Mouse (Mus musculus) heart, postnatal 36 days (tissue): Measurements from ENCODE around the gene Hist1h1a. TPM values are rescaled to one million over a fixed set of nuclear protein-coding genes. Genes with fewer than 3 reads are reported as not detected.

Source experiments
- DNase-seq, 2 experiments: peaks; one replicate each; pipeline ENCODE4 v3.0.0; 2021 to 2022
- intact Hi-C: fragments of 180-260 bp; cut with DNase I; formaldehyde crosslinking; loops from one replicate; pipeline ENCODE4 v1.15.1; 2025
- microRNA-seq, 2 experiments: library from miRNA; unstranded; fragments of <30 nt; microRNA quantifications; one replicate each; pipeline ENCODE4 v1.2.0; 2021; ENCODE audit warnings: borderline number of aligned reads in 2 of 2
- total RNA-seq, 2 experiments: library from RNA; stranded (reverse); gene quantifications; 2 replicates each; pipeline ENCODE4 v1.2.3; 2021

Hist1h1a gene
- total RNA-seq, 2 experiments from 2014 or later = 7.5 to 8.2 TPM

DNA sequence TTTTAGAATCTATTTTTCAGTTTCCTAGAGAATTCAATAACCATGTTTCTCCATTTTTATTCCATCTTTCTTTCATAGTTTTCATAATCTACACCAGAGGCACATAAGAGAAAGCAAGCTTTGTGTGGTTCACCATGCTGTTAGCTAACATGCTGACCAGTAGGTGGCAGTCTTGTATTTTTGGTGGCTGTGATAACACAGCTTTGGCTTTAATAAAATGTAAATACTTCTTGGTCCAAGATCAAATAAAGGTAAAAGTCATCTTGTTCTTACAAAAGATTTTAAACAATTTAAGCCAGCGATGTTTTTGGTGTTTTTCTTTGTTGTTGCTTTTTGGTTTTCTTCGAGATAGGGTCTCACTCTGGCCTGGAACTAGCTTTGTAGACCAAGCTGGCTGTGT is 29.1 kb downstream of the Hist1h1a start:
- peak; percentile 24 to 35 for DNase-seq
- intact Hi-C loops = loop anchor here (5.0 kb wide), 2 partner anchors 95 to 505 kb away; no protein-coding TSS in a partner anchor

DNA sequence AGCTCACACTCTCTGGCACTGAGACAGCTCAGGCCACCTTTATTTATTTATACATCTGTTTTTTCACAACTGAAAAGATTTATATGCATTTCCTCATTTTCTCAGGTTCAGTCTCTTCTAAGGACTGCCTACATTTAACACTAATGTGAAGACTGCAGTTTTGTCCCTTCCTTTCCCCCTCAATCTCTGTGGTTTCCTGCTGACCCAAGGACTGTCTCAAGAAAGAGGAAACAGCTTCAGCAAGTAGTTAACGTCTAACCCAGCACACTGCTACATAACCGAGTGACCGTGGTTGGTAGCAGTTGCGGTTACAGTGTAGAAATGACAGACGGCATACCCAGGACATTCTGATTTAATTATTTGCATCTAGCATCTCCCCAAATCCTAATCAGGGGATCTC is 35.9 kb downstream of the Hist1h1a start:
- intact Hi-C loops = no loop called here
- DNase-seq = no peak

DNA sequence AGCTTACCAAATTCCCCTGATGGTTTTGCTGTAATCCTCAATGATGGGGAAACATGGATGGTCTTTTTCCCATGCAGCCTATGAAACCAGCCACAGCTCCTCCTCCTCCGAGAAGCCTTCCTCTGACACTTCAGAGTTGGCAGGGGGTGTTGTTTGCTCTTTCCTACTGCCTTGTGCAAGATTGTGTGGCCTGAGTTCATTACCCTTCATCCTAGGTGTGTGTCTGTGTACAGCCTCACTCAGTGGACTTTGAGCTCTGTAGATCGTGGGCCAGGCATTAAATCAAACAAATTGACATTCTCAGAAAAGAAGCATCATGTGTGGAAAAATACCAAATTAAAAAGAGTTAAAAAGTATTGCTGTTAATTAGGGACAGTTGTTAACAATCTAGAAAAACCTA is 41.1 kb downstream of the Hist1h1a start:
- no peak for DNase-seq
- intact Hi-C loops = no loop called here

DNA sequence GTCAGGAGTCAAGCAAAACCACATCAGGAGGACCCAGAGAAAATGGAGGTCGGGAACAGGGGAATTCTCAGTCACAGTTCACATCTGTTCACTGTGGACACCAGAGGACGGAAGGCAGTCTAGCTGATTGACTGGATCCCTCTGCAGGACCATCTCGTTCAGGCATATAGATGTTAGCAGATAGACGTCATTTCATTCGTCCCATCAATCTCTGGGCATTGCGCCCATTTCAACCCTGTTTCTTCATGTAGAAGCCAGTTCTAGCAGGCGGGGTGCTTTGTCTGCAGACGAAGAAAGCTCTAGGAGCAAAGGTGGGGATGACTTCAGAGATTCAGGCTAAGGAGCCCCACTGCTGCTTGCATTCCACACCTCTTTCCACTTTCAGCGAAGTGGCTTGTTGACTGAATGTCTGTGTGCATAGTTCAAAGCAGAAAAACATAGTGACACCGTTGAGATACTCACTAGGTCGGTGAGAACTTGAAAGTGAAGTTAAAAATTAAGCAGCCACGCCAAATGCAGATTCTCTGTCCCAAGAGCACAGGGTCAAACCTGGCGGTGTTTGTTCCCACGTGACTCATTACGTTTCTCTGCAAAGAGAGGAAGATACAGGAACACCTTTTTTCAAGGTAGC is 43.1 kb downstream of the Hist1h1a start, which contains the start of gene Slc17a2:
Gene Slc17a2 (plus strand): TSS at position 572 of the 631 bp plus-strand sequence.
- intact Hi-C loops = no loop called here
- DNase-seq = no peak

Small RNA genes lying within 50 kb of the gene (microRNA-seq; reads per million reads assigned to microRNA genes)
- gene Gm44314 = 0 reads per million in 2 experiments
- gene Gm44484 = 0 reads per million in 2 experiments

Other genes starting within 250 kb of the Hist1h1a start
- 100 to 1,000 TPM; 268 to 283 TPM for gene Hist1h4h, start 232.6 kb upstream of the Hist1h1a start, total RNA-seq
- gene Hist1h2af, start 229.8 kb upstream of the Hist1h1a start, total RNA-seq = 10 to 100 TPM; 14.1 to 19.0 TPM
- 1 to 10 TPM; 2.5 to 4.1 TPM for gene Hist1h3g, start 228.2 kb upstream of the Hist1h1a start, total RNA-seq
- 1 to 10 TPM in 1 of 2 experiments, under 1 TPM in 1; 0.94 to 1.9 TPM for gene Hist1h2bh, start 220.3 kb upstream of the Hist1h1a start, total RNA-seq
- 10 to 100 TPM in 1 of 2 experiments, 1 to 10 TPM in 1; 7.4 to 10.0 TPM for gene Hist1h3f, start 219.6 kb upstream of the Hist1h1a start, total RNA-seq
- 10 to 100 TPM; 37.7 to 40.9 TPM for gene Hist1h4f, start 212.0 kb upstream of the Hist1h1a start, total RNA-seq
- 1 to 10 TPM; 2.2 to 2.3 TPM for gene Hist1h1d, start 210.4 kb upstream of the Hist1h1a start, total RNA-seq
- gene Hist1h3e, start 201.3 kb upstream of the Hist1h1a start, total RNA-seq = 10 to 100 TPM; 21.4 to 23.8 TPM
- 1 to 10 TPM; 2.6 to 3.4 TPM for gene Hist1h2ae, start 192.4 kb upstream of the Hist1h1a start, total RNA-seq
- gene Hist1h2bg, start 192.3 kb upstream of the Hist1h1a start, total RNA-seq = 10 to 100 TPM; 38.1 to 41.0 TPM
- 10 to 100 TPM; 13.1 to 14.6 TPM for gene Hist1h2bf, start 189.5 kb upstream of the Hist1h1a start, total RNA-seq
- 1 to 10 TPM; 2.9 to 4.6 TPM for gene Hist1h2ad, start 189.3 kb upstream of the Hist1h1a start, total RNA-seq
- gene Hist1h3d, start 187.9 kb upstream of the Hist1h1a start, total RNA-seq = 1 to 10 TPM; 3.1 to 4.8 TPM
- 10 to 100 TPM; 61.5 to 67.6 TPM for gene Hist1h4d, start 182.1 kb upstream of the Hist1h1a start, total RNA-seq
- 10 to 100 TPM in 1 of 2 experiments, 1 to 10 TPM in 1; 8.9 to 11.1 TPM for gene Hist1h2be, start 142.5 kb upstream of the Hist1h1a start, total RNA-seq
- gene Hist1h1e, start 141.1 kb upstream of the Hist1h1a start, total RNA-seq = 10 to 100 TPM; 38.1 to 46.3 TPM
- 1 to 10 TPM; 1.6 to 1.8 TPM for gene Hist1h2ac, start 79.7 kb upstream of the Hist1h1a start, total RNA-seq
- gene Hist1h2bc, start 79.5 kb upstream of the Hist1h1a start, total RNA-seq = 10 to 100 TPM; 64.4 to 75.8 TPM
- not detected for gene Hist1h1t, start 67.9 kb upstream of the Hist1h1a start, total RNA-seq
- 10 to 100 TPM; 51.7 to 59.6 TPM for gene Hist1h4c, start 65.2 kb upstream of the Hist1h1a start, total RNA-seq
- gene Hfe, start 52.8 kb upstream of the Hist1h1a start, total RNA-seq = 10 to 100 TPM; 48.4 to 66.6 TPM
- gene Hist1h1c, start 24.9 kb upstream of the Hist1h1a start, total RNA-seq = 100 to 1,000 TPM; 186 to 225 TPM
- gene Hist1h3c, start 18.1 kb upstream of the Hist1h1a start, total RNA-seq = 1 to 10 TPM; 6.5 to 9.3 TPM
- gene Hist1h2bb, start 16.9 kb upstream of the Hist1h1a start, total RNA-seq = 10 to 100 TPM in 1 of 2 experiments, 1 to 10 TPM in 1; 9.8 to 12.0 TPM
- gene Hist1h2ab, start 12.5 kb upstream of the Hist1h1a start, total RNA-seq = 10 to 100 TPM; 11.9 to 16.8 TPM
- 10 to 100 TPM; 20.4 to 22.0 TPM for gene Hist1h3b, start 11.4 kb upstream of the Hist1h1a start, total RNA-seq
- 10 to 100 TPM; 13.8 to 18.3 TPM for gene Hist1h4b, start 6.7 kb upstream of the Hist1h1a start, total RNA-seq
- 10 to 100 TPM; 12.3 to 13.8 TPM for gene Hist1h4a, start 2.4 kb upstream of the Hist1h1a start, total RNA-seq
- 10 to 100 TPM; 16.6 to 17.0 TPM for gene Hist1h3a, start 1.3 kb upstream of the Hist1h1a start, total RNA-seq
- gene Trim38, start 6.2 kb downstream of the Hist1h1a start, total RNA-seq = not detected
- gene Slc17a2, start 43.3 kb downstream of the Hist1h1a start, total RNA-seq = not detected
- gene Slc17a3, start 75.8 kb downstream of the Hist1h1a start, total RNA-seq = not detected
- not detected for gene Slc17a1, start 104.1 kb downstream of the Hist1h1a start, total RNA-seq
- not detected for gene Slc17a4, start 151.3 kb downstream of the Hist1h1a start, total RNA-seq
- gene Hist1h2ba, start 170.5 kb downstream of the Hist1h1a start, total RNA-seq = not detected
- gene Hist1h2aa, start 170.8 kb downstream of the Hist1h1a start, total RNA-seq = not detected
- not detected for gene Scgn, start 227.5 kb downstream of the Hist1h1a start, total RNA-seq